Mouse (Mus musculus) macrophage (primary cell): Measurements from ENCODE around the gene Ttll8. TPM values are rescaled to one million over a fixed set of nuclear protein-coding genes. Genes with fewer than 3 reads are reported as not detected.

Experiments
- H3K27ac ChIP-seq: fragments of 350-480 bp; formaldehyde crosslinking; 2 replicates; pipeline ENCODE4 v1.9.0; 2021
- H3K36me3 ChIP-seq: fragments of 350-480 bp; formaldehyde crosslinking; 2 replicates; pipeline ENCODE4 v1.9.0; 2021; ENCODE audit errors: inconsistent target
- H3K4me3 ChIP-seq: fragments of 350-480 bp; formaldehyde crosslinking; 2 replicates; pipeline ENCODE4 v1.9.0; 2021; ENCODE audit errors: inconsistent target
- H3K79me2 ChIP-seq: fragments of 350-480 bp; formaldehyde crosslinking; 2 replicates; pipeline ENCODE4 v1.9.0; 2021; ENCODE audit errors: inconsistent target
- WGBS: methylation state at CpG from one replicate; pipeline ENCODE4 v1.1.7; 2026; ENCODE audit warnings: inconsistent platforms; ENCODE audit not compliant: missing documents; 5-methylcytosine and 5-hydroxymethylcytosine counted together
- polyA plus RNA-seq: library from polyadenylated mRNA; stranded (reverse); fragments of 250-400 nt; gene quantifications from 3 replicates; pipeline ENCODE4 v1.2.4, GENCODE M21; 2018; ENCODE audit warnings: inconsistent platforms

Gene Ttll8
- polyA plus RNA-seq, 1 experiment from 2014 or later: not detected

- H3K79me2 ChIP-seq: no peaks in the 10 kb centered on the region; the same call in 1 of the 2 replicates
- H3K4me3 ChIP-seq: peak overlapping the region; percentile 15; the same call in 1 of the 2 replicates
- H3K36me3 ChIP-seq: peaks cover 4% of the 10 kb centered on the region; the same call in 1 of the 2 replicates
- H3K27ac ChIP-seq: peak overlapping the region; percentile 33
- WGBS: 86% methylated on average over 21 of the region's 22 CpGs
These were observed 89.8 kb downstream of the Ttll8 start for GRCm38 (mm10) chr15:88864270-88865030.

DNA sequence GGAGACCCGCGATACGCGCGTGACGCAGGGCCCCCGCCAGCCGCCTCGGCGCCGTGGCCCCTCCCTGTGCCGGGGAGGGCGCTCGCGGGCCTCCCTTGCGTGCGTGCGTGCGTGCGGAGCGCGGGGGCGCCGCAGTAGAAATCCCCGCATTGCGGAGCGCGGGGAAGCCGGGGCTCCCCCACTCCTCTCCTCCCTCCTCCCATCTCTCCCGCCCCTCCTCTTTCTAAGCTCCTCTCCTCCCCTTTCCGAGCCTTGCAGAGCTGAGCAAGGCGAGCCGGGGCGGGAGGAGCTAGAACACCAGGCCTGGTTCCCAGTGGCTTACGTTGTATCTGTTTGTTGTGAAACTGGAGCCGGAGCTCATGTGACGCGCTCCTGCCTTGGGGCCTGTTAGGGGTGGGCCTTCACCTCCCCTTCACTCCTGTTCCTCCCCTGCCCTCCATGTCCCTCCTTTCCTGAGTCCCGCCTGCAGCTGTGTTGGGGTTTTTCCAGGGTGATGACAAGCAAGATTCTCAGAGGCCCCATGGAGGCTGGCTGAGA lies 90.5 kb downstream of the Ttll8 start:
- 2% methylated on average over 30 of the region's 39 CpGs for WGBS
- H3K36me3 ChIP-seq: peaks cover 4% of the 10 kb centered on the region; the same call in 1 of the 2 replicates
- no peaks in the 10 kb centered on the region; the same call in 1 of the 2 replicates for H3K79me2 ChIP-seq
- H3K4me3 ChIP-seq: peak overlapping the region; percentile 15; the same call in 1 of the 2 replicates
- peak overlapping the region; percentile 33 for H3K27ac ChIP-seq

- Histone ChIP-seq H3K36me3 (peaks cover 4% of the 10 kb centered on the region; the same call in 1 of the 2 replicates), H3K79me2 (no peaks in the 10 kb centered on the region; the same call in 1 of the 2 replicates), H3K27ac (no peak overlapping the region), H3K4me3 (peak overlapping the region; percentile 24)
- 2% methylated on average over 98 of the region's 98 CpGs for WGBS
These were observed 91.1 kb downstream of the Ttll8 start for GRCm38 (mm10) chr15:88862881-88863694.

DNA sequence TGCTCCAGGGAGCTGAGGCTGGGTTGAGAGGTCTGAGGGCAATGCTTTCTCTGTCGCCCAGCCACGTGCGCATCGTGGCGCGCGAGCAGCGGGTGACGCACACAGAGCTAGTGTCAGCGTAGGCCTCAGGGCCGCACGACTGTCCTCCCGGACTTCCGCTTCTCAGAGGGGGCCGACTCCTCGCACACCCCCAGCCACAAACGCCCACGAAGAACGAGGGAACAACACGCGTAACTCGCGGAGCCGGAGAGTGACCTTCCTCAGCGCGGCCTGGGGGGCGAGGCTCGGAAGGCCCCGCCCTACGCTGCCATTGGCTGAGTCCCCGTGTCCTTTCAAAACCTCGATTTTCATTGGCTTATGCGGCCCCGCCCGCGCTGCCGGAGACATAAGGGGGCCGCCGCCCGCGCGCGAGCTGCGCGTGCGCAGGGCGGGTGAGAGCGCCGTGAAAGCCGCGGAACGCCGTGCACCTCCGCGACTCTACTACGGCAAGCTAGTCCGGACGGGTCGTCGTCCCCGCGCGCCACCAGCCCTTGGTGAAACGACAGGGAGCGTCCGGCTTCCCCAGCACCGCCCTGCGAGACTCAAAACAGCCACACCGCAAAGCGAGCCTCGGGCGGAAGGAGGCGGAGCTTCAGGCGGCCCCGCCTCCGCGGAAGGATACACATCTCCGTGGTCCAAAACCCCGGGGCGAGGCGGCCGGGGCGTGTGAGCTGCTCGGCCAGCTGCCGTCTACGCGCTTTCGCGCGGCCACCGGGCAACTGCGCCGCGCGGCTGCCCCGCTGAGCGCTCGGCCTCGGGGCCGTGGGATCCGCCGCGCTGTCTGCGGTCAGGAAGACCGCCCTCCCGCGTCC lies 92.2 kb downstream of the Ttll8 start, which contains the start of gene Pim3:
Gene Pim3, plus strand, starts transcription at position 415 of the 851 bp plus-strand sequence.
- Histone ChIP-seq H3K79me2 (no peaks in the 10 kb centered on the region; the same call in 1 of the 2 replicates), H3K27ac (peak within 1 kb of the TSS; percentile 51), H3K4me3 (peak within 1 kb of the TSS; percentile 24), H3K36me3 (peaks cover 4% of the 10 kb centered on the region; the same call in 1 of the 2 replicates)
- WGBS: under 1% methylated on average over 97 of the region's 107 CpGs

GRCm38 (mm10) chr15:88860781-88861180 lies 93.4 kb downstream of the Ttll8 start:
- Histone ChIP-seq H3K4me3 (no peak overlapping the region), H3K27ac (no peak overlapping the region), H3K79me2 (no peaks in the 10 kb centered on the region; the same call in 1 of the 2 replicates), H3K36me3 (peaks cover 4% of the 10 kb centered on the region; the same call in 1 of the 2 replicates)
- 97% methylated on average over 3 of the region's 3 CpGs for WGBS

DNA sequence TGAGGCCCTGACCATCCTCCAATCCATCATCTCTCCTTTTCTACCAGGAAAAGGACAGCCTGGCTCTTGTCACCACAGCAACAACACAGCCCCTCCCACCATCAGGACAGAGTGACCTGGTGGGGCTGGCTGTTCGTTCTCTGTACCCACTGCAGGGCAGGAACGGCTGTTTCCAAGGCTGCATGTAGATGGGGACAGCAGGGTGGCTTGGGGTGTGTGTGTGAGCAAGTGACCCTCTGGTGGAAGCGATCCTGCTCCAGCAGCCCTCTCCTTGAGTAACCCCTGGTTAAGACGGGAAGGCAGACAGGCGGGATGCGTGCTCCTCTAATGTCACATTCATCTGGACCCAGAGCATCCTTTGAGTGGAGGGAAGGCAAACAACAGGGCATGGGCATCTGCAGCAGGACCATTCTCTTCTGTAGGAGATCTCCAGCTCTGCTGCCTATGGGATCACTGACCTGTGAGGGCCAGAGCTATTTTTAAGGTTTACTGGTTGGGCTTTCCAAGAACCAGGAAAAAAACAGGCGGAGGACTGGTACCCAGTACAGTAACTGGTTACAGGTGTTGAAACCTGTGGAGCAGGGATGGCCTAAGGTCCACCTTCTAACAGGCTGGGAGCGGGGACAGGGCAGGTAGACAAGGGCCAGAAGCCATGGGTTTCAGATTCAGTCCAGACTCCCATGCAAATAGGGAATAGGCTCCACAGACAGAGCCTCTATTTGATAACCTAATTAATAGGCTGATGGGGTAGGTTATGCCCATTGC lies 94.8 kb downstream of the Ttll8 start:
- Histone ChIP-seq H3K4me3 (no peak overlapping the region), H3K27ac (no peak overlapping the region), H3K36me3 (no peaks in the 10 kb centered on the region), H3K79me2 (no peaks in the 10 kb centered on the region; the same call in 1 of the 2 replicates)
- 95% methylated on average over 8 of the region's 8 CpGs for WGBS

DNA sequence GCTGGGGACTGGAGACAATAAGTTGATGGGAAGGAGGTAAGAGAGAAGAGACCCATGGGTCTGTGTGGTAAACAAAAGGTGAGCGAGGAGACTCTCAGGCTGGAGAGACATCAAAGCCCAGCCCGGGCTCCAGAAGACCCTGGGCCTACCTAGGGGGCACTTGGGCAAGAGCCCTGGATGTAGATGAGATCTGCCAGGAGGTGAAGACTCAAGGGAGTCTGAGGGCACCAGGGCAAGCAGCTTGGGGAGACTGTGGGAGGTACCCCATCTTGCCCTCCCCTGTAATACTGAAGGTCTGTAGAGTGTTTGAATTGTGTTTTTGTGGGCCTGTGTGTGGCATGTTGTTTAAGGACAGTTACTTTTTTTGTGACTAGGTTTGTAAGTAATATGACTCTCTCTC lies 95.5 kb downstream of the Ttll8 start:
- Histone ChIP-seq H3K36me3 (no peaks in the 10 kb centered on the region), H3K27ac (no peak overlapping the region), H3K4me3 (no peak overlapping the region), H3K79me2 (no peaks in the 10 kb centered on the region)
- whole genome bisulfite sequencing: 81% methylated on average over 2 of the region's 2 CpGs

DNA sequence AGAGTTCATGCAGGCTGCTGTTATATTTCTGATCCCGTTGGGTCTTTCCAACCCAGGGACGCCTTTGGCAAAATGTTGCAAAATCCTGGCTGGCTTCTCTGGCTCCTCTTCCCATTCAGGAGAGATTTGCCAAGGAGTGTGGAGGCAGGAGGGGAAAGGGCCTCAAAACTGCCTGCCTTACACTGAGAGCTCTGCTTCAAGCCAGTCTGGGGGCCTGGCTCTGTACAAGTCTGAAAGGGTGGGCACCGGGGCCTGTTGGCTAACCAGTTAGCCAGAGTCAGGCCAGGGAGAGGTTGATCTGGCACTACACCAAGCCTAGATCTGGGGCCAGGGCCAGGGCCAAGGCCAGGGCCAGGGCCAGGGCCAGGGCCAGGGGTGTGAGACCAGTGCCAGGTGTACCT lies 96.1 kb downstream of the Ttll8 start:
- no peaks in the 10 kb centered on the region for H3K36me3 ChIP-seq
- H3K27ac ChIP-seq: no peak overlapping the region
- no peak overlapping the region for H3K4me3 ChIP-seq
- WGBS: 87% methylated on average over 3 of the region's 3 CpGs
- no peaks in the 10 kb centered on the region for H3K79me2 ChIP-seq

DNA sequence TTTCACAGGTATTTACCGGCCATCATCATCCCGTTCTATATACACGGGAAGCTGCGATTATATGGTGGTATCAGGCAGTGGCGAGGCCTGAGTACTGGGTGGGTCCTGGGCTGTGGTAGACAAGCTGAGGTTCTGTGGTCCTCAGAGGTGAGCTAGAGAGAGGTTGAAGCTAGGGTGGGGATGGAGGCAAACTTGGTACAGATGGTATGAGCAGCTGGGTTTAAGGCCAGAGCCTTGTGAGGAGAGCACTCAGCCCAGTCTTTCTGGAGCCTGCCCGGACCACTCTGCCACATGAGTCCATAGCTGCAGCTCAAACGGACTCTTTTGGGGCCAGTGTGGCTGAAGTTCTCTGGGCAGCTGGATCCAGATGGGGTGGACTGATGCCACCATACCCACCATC lies 96.9 kb downstream of the Ttll8 start:
- Histone ChIP-seq H3K27ac (no peak overlapping the region), H3K79me2 (no peaks in the 10 kb centered on the region), H3K36me3 (no peaks in the 10 kb centered on the region), H3K4me3 (no peak overlapping the region)
- WGBS: 86% methylated on average over 7 of the region's 7 CpGs

- no peak overlapping the region for H3K27ac ChIP-seq
- WGBS: 83% methylated on average over 5 of the region's 5 CpGs
- H3K4me3 ChIP-seq: no peak overlapping the region
- no peaks in the 10 kb centered on the region for H3K36me3 ChIP-seq
- H3K79me2 ChIP-seq: no peaks in the 10 kb centered on the region
These were observed 97.6 kb downstream of the Ttll8 start for GRCm38 (mm10) chr15:88856613-88857012.

- Histone ChIP-seq H3K36me3 (no peaks in the 10 kb centered on the region), H3K79me2 (no peaks in the 10 kb centered on the region), H3K4me3 (no peak overlapping the region), H3K27ac (no peak overlapping the region)
- 75% methylated on average over 6 of the region's 6 CpGs for WGBS
These were observed 98.3 kb downstream of the Ttll8 start for GRCm38 (mm10) chr15:88855896-88856417.

DNA sequence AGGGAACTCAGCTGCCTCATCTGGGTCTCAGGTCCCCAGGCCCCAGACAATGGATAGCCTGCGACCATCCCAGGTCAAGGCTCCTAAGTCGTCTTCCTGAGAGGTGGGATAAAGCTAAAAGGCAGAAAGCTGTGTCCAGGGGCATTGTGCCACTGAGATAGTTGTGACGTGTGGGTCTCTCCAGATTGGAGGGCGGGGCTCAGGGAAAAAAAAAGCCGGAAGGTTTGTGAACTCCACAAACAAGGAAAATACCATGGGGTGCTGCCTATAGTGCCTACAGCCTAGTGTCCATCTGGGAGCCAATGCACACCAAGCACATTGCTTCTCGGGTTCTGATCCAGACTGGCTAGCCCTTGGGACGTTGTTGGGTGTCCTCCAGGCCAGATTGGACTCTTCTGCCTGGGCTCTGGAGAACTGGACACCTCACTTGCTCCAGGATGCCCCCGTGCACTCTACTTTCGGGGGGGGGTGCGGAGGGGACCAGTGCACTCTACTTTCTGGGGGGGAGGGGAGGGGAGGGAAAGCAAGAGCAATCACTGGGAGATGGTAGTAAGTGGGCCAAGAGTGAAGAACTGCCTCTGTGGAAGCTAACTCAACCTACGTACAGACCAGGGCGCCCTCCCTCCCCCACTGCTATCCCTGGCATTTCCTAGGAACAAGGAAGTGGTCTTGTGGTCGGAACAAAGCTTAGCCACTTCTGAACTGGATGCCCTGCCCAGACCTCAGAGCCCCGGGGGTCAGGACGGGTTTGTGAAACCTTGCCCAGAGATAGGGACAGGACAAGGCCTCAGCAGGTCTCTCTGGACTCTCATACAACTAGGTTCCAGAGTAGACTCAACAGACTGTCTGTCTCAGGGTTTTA lies 99.0 kb downstream of the Ttll8 start:
- Histone ChIP-seq H3K79me2 (no peaks in the 10 kb centered on the region), H3K27ac (no peak overlapping the region), H3K4me3 (no peak overlapping the region), H3K36me3 (no peaks in the 10 kb centered on the region)
- 67% methylated on average over 13 of the region's 15 CpGs for WGBS
